ENCODE assay signal across 25 mouse cellular contexts in the genomic region with DNA sequence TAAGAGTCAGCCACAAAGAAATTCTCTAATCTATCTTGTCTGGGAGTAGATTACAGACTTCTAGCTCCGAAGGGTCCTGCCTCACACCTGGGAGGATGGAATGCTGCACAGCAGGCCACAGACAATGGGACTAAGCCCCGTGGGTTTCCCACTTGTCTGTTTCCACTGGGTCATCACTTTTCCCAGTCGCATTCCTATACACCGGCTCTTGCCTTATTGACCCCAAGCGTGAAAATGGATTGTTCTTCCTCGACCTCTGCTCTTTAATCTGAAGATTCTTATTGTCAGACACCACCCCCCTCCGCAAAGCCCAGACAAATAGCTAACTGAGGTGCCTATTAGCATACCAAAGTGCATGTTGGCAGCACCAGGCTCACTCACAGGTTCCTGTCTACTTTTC. TPM values are rescaled to one million over a fixed set of nuclear protein-coding genes. Genes with fewer than 3 reads are reported as not detected.
DNase-seq lines count a peak whose midpoint lies in the region; ATAC-seq and TF ChIP-seq lines count a peak whose summit lies in the region.
"Had no signal": no experiment of that assay in that cellular context is flagged by ENCODE, and none has a peak within 500 bp of the region (broad histone marks: within the 10 kb centered on the region; RNA-seq: fewer than 3 reads in every experiment).

No protein-coding gene starts in this region.

- no peaks in the 10 kb centered on the region for H3K27me3 ChIP-seq in heart, embryonic 10.5 days (ENCODE audit: insufficient read depth, poor library complexity, severe bottlenecking)
- H3K27me3 ChIP-seq in midbrain, embryonic 11.5 days (ENCODE audit: control insufficient read depth, insufficient read depth, low read length) = no peaks in the 10 kb centered on the region
- H3K27me3 ChIP-seq in midbrain, postnatal 0 days (ENCODE audit: insufficient read depth, low read length) = no peaks in the 10 kb centered on the region
- no peaks in the 10 kb centered on the region for H3K27me3 ChIP-seq in forebrain, embryonic 12.5 days
- H3K27me3 ChIP-seq: forebrain, embryonic 13.5 days; hindbrain, embryonic 15.5 days; midbrain, embryonic 13.5 days; Patski had no signal

- no peak for TF ChIP-seq CTCF in midbrain, postnatal 0 days (IDR thresholded peaks at IDR 0.05)

- DNase-seq in heart, embryonic 10.5 days (ENCODE audit: low spot score) = no peak
- no peak for DNase-seq in heart, postnatal 14 days
- DNase-seq in midbrain, embryonic 11.5 days (ENCODE audit: low spot score, missing footprints) = peak; percentile 85
- no peak for DNase-seq in midbrain, postnatal 0 days (ENCODE audit: low spot score)
- DNase-seq in embryo, embryonic 11 days = peak; percentile 12
- peak; percentile 12 for DNase-seq in mesoderm, embryonic 11.5 days (ENCODE audit: low read depth, low spot score)
- no peak for DNase-seq in urinary bladder, postnatal 10 days (ENCODE audit: low spot score)
- DNase-seq: adrenal gland, adult 8-10 months; cerebellum, adult 11-12 months; cerebellum, postnatal 10 days; gastrocnemius, adult 2 months; kidney, adult 2 months; liver, postnatal 0 days; thymus, adult 18-20 months; thymus, postnatal 36 days had no signal

- no peaks in the 10 kb centered on the region for H3K36me3 ChIP-seq in heart, embryonic 10.5 days
- H3K36me3 ChIP-seq in midbrain, embryonic 11.5 days (ENCODE audit: control insufficient read depth, insufficient read depth, low read length) = no peaks in the 10 kb centered on the region
- H3K36me3 ChIP-seq in midbrain, postnatal 0 days (ENCODE audit: insufficient read depth, low read length) = no peaks in the 10 kb centered on the region
- no peaks in the 10 kb centered on the region for H3K36me3 ChIP-seq in forebrain, embryonic 12.5 days (replicated peaks)
- H3K36me3 ChIP-seq: G1E; hindbrain, embryonic 15.5 days; midbrain, embryonic 13.5 days had no signal

- H3K4me1 ChIP-seq in heart, embryonic 10.5 days = peaks cover 14% of the 10 kb centered on the region; the same call in 1 of the 2 replicates
- H3K4me1 ChIP-seq in midbrain, embryonic 11.5 days (ENCODE audit: control insufficient read depth, insufficient read depth, low read length) = peaks cover 4% of the 10 kb centered on the region; the same call in 1 of the 2 replicates
- no peaks in the 10 kb centered on the region for H3K4me1 ChIP-seq in midbrain, postnatal 0 days (ENCODE audit: insufficient read depth, low read length)
- H3K4me1 ChIP-seq in forebrain, embryonic 12.5 days = peaks cover 5% of the 10 kb centered on the region; the same call in 1 of the 2 replicates
- H3K4me1 ChIP-seq: forebrain, embryonic 13.5 days; hindbrain, embryonic 15.5 days had no signal

- no peak; the same call in 1 of the 2 replicates for ATAC-seq in midbrain, embryonic 11.5 days (ENCODE audit: low FRiP score)
- no peak for ATAC-seq in midbrain, postnatal 0 days (ENCODE audit: low FRiP score)
- no peak for ATAC-seq in forebrain, embryonic 12.5 days (ENCODE audit: low FRiP score)
- ATAC-seq: activated CD4-positive, CD25-positive, alpha-beta regulatory T cell, adult 4 months; CD4-positive, CD25-positive, alpha-beta regulatory T cell, adult 4 months; forebrain, embryonic 13.5 days; liver, postnatal 0 days; lung, postnatal 0 days; midbrain, embryonic 13.5 days; Patski had no signal

- intact Hi-C loops in heart, postnatal 14 days (cut with DNase I) = no loop called here

- no peak overlapping the region for H3K4me3 ChIP-seq in heart, embryonic 10.5 days
- H3K4me3 ChIP-seq in midbrain, embryonic 11.5 days (ENCODE audit: low read depth, low read length) = no peak overlapping the region
- H3K4me3 ChIP-seq in midbrain, postnatal 0 days (ENCODE audit: low read depth, low read length) = no peak overlapping the region
- H3K4me3 ChIP-seq in forebrain, embryonic 12.5 days (replicated peaks) = no peak overlapping the region
- H3K4me3 ChIP-seq: forebrain, embryonic 13.5 days; gastrocnemius, adult 2 months; hindbrain, embryonic 15.5 days; midbrain, embryonic 13.5 days had no signal

- no peaks in the 10 kb centered on the region for H3K9me3 ChIP-seq in heart, embryonic 10.5 days
- no peaks in the 10 kb centered on the region for H3K9me3 ChIP-seq in midbrain, embryonic 11.5 days (ENCODE audit: control insufficient read depth, low read length)
- no peaks in the 10 kb centered on the region for H3K9me3 ChIP-seq in midbrain, postnatal 0 days (ENCODE audit: low read length)
- no peaks in the 10 kb centered on the region for H3K9me3 ChIP-seq in forebrain, embryonic 12.5 days
- H3K9me3 ChIP-seq: forebrain, embryonic 13.5 days; G1E; hindbrain, embryonic 15.5 days; midbrain, embryonic 13.5 days had no signal

- no peak overlapping the region for H3K4me2 ChIP-seq in midbrain, embryonic 11.5 days
- no peak overlapping the region for H3K4me2 ChIP-seq in midbrain, postnatal 0 days (ENCODE audit: low read depth, low read length, poor library complexity, severe bottlenecking)
- no peak overlapping the region for H3K4me2 ChIP-seq in forebrain, embryonic 12.5 days
- H3K4me2 ChIP-seq: forebrain, embryonic 13.5 days; hindbrain, embryonic 15.5 days; midbrain, embryonic 13.5 days had no signal

- H3K27ac ChIP-seq in heart, embryonic 10.5 days = peak overlapping the region; percentile 36; the same call in 1 of the 2 replicates
- no peak overlapping the region for H3K27ac ChIP-seq in midbrain, embryonic 11.5 days (ENCODE audit: low read depth, low read length)
- no peak overlapping the region for H3K27ac ChIP-seq in midbrain, postnatal 0 days (ENCODE audit: low read depth, low read length)
- no peak overlapping the region for H3K27ac ChIP-seq in forebrain, embryonic 12.5 days
- H3K27ac ChIP-seq: forebrain, embryonic 13.5 days; gastrocnemius, adult 2 months; hindbrain, embryonic 15.5 days; kidney, postnatal 0 days; midbrain, embryonic 13.5 days had no signal

- no peak overlapping the region for H3K9ac ChIP-seq in midbrain, embryonic 11.5 days (ENCODE audit: low read length)
- H3K9ac ChIP-seq in midbrain, postnatal 0 days (replicated peaks; ENCODE audit: low read length, poor library complexity, severe bottlenecking) = no peak overlapping the region
- no peak overlapping the region for H3K9ac ChIP-seq in forebrain, embryonic 12.5 days
- H3K9ac ChIP-seq: forebrain, embryonic 13.5 days; hindbrain, embryonic 15.5 days; liver, postnatal 0 days; midbrain, embryonic 13.5 days had no signal

- WGBS in heart, embryonic 10.5 days = 28% methylated on average over 7 of the region's 7 CpGs
- 4% methylated on average over 7 of the region's 7 CpGs for WGBS in midbrain, embryonic 11.5 days
- 12% methylated on average over 7 of the region's 7 CpGs for WGBS in midbrain, postnatal 0 days
- 4% methylated on average over 7 of the region's 7 CpGs for WGBS in forebrain, embryonic 12.5 days

RNA-seq across cellular contexts. Expression of a gene that starts 10.4 kb away (rescaled TPM):
- 112 and 178 TPM in 2 replicates for polyA plus RNA-seq in heart, embryonic 10.5 days (2016; fragmentation: Nextera tagmentation; extraction: Ambion mirVana)
- total RNA-seq in heart, postnatal 14 days (2021) = 1,000 to 10,000 TPM; 1,735 to 2,031 TPM
- 6.5 and 8.2 TPM in 2 replicates for polyA plus RNA-seq in midbrain, embryonic 11.5 days (2014; fragmentation: Nextera tagmentation; extraction: Ambion mirVana)
- total RNA-seq in midbrain, postnatal 0 days (2014; rRNA removed) = 29.4 and 30.4 TPM in 2 replicates
- 26.4 and 29.5 TPM in 2 replicates for polyA plus RNA-seq in midbrain, postnatal 0 days (2015; fragmentation: Nextera tagmentation; extraction: Ambion mirVana)
- 4.3 and 4.5 TPM in 2 replicates for polyA plus RNA-seq in forebrain, embryonic 12.5 days (2016; fragmentation: Nextera tagmentation; extraction: Ambion mirVana)
- polyA plus RNA-seq: G1E had no signal

Comparison
In these comparisons a context has a peak if more than half of its experiments do, and no peak if none do; other contexts are left out.
1. DNase-seq: peak in midbrain, embryonic 11.5 days (single experiment), embryo, embryonic 11 days (single experiment) and mesoderm, embryonic 11.5 days (single experiment); none in heart, embryonic 10.5 days (single experiment), heart, postnatal 14 days (0 of 2), midbrain, postnatal 0 days (single experiment) and urinary bladder, postnatal 10 days (single experiment).